Mouse (Mus musculus): Measurements from ENCODE around the gene Phlda2.

The Phlda2 gene

DNA sequence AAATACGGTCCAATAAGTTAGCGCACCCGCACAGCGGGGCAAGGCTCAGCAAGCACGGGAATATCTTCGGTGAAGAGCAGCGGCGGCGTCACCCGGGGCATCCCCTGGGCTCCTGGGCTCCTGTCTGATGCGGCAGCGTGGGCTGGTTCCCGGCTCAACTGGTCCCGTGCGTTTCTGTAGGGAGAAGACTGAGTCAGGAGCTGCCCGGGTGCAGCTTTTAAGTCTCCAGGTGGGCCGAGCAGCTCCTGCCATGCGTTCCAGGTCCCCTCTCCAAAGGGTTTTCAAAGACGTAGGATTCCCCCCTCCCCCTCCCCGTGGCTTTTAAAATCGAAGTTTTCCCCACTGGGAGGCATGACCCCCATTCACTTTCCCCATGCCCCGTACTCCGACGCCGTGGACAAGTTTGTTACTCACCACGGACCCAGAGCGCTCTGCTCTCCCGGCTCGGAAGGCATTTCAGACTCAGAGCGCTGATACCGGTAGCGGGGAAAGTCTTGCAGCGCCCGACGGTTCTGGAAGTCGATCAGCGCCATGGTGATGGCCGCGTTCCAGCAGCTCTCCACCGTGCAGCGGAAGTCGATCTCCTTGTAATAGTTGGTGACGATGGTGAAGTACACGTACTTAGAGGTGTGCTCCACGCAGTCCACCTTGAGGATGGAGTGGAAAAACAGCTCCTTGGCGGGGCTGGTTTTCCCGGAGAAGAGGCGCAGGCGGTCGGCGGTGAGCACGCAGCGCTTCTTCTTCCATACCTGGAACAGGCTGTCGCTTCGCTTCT lies 1.1 kb downstream of the Phlda2 start:
- DNase-seq (ENCODE audit: low spot score), result peak; percentile 49

- no peak for DNase-seq (ENCODE audit: low spot score)
Measured at GRCm38 (mm10) chr7:143500912-143501311, 2.0 kb downstream of the Phlda2 start.

DNA sequence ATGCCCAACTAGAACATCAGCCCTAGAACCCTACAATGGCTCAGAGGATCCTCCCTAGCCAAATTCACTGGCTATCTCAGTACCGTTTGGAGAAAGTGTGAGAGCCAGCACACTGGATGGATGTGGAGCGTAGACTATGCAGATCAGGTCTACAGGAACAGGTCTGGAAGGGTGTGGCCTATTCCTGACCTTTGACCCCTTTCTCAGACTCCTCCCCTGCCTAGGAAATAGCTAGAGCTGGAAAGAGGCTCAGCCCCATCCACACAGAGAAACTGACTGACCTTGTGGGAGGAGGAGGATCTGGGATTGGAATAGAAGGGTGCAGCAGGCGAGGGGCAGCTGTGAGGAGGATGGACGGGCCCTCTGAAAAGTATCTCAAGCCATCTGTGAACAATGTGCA lies 4.4 kb downstream of the Phlda2 start:
- DNase-seq (ENCODE audit: low spot score), result no peak

DNA sequence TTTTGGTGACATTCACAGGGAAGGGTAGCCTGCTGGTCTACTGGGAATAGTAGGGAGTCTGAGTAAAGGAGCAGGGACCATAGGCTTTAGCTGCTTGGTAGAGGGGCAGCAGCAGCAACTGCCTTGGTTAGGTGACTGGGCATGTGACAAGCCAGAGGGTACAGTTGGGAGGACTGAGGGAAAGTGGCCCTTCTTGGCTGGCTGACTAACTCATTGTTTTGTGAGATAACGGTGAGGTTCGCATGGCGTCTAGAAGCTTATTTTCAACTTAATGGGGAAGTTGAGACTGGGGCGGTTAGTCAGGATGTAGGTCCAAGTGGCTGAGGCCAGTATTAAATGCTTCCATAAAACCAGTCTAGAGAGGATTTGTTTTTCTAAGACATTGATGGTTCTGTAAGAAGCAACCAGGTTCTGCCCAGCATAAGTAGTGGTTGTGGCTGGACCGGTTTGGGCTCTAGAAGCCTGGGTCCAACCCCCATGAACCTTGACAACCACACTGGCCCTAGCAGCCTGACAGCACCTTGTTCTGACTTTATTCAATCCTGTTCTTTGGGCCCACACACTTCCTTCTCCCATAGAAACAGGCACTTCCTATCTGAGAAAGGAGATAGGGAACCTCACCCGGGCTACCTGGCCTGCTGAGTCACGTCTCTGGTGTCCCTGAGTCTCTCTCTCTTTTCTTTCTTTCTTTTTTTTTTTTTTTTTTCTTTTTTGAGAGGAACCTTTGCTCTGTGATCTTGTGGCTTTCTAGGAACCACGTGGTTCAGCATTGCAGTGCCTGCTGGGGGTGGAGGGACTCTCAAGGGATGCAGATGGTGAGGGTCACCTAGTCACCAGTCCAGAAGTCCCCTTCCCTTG lies 7.6 kb downstream of the Phlda2 start:
- no peak for DNase-seq (ENCODE audit: low spot score)

GRCm38 (mm10) chr7:143493616-143494126 lies 9.3 kb downstream of the Phlda2 start:
- no peak for DNase-seq (ENCODE audit: low spot score)

- no peak for DNase-seq (ENCODE audit: low spot score)
Measured at GRCm38 (mm10) chr7:143489735-143490134, 13.2 kb downstream of the Phlda2 start.

GRCm38 (mm10) chr7:143482541-143482940 lies 20.4 kb downstream of the Phlda2 start:
- DNase-seq (ENCODE audit: low spot score), result no peak

- DNase-seq (ENCODE audit: low spot score), result no peak
Measured at GRCm38 (mm10) chr7:143481806-143482387, 21.1 kb downstream of the Phlda2 start.

GRCm38 (mm10) chr7:143480498-143480897 lies 22.5 kb downstream of the Phlda2 start:
- peak; percentile 47 for DNase-seq (ENCODE audit: low spot score)

- DNase-seq (ENCODE audit: low spot score), result no peak
Measured at GRCm38 (mm10) chr7:143477800-143478199, 25.1 kb downstream of the Phlda2 start.

DNA sequence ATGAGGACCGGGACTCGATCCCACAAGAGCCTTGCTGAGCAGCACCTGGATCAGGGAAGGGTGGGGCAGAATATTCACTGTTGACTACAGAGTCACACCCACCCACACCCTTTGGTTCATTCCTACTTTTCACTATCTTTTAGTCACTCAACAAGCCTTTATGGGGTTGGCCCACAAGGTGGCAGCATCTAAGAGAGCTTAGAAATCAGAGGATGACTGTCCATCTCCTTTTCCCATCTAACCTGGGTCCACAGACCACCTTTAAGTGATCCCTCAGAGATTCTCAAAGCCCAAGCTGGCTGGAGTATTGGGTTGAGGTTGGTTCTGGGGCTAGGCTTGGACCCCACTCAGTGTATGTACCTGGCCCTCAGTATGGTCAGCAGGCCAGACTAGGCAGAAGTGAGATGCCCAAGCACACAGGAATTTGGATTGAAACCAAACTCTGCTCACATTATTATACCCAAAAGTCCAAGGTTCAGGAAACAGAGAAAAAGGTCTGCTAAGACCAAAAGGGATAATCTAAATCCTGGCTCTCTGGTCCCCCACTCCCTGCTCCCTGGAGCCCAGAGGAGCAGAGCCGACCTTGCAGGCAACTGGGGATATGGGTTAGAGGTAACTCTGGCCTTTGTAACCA lies 26.1 kb downstream of the Phlda2 start:
- no peak for DNase-seq (ENCODE audit: low spot score)

- DNase-seq (ENCODE audit: low spot score), result no peak
Measured at GRCm38 (mm10) chr7:143475876-143476275, 27.1 kb downstream of the Phlda2 start.

DNA sequence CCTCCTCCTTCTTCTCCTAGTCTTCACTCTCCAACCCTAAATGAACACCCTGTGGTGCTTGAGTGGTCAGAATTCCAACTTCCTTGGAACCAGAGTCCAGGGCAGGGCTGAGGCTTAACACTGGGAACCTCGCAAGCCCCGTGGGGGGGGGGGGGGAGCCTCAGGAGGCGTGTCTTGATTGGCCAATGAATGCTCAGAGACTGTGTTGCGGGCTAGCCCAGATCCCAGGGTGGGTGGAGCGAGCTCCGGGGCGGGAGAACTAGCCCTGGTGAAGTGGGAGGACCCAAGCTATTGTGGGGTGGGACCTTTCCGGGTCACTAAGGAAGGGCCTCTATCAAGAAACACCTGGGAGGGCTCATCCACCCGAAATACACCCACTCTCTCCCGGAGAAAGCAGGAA lies 28.1 kb downstream of the Phlda2 start:
- DNase-seq (ENCODE audit: low spot score), result no peak

- DNase-seq (ENCODE audit: low spot score), result no peak
Measured at GRCm38 (mm10) chr7:143473347-143474101, 29.4 kb downstream of the Phlda2 start, which contains the start of gene Slc22a18. Gene Slc22a18, plus strand, starts transcription at chr7:143473736.

- DNase-seq (ENCODE audit: low spot score), result peak; percentile 36
Measured at GRCm38 (mm10) chr7:143469946-143470345, 33.0 kb downstream of the Phlda2 start.

DNA sequence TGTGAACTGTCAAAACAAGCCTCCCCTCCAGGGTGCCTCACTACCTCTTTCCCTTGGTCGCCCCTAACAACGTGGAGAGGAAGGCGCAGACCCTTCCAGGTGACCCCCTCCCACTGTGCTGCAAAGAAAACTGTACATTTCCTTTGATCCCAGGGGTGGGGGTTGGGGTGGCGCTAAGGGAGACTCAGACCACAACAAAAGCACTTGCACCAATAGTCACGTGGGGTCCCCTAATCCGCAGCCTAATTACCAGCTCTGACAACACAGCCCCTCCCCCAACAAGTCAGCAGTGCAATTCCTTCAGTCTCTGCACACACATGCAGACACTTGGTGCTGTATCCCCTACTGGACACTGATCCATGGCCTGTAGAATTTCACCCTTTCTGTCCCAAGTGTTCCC lies 35.2 kb downstream of the Phlda2 start:
- no peak for DNase-seq (ENCODE audit: low spot score)

DNA sequence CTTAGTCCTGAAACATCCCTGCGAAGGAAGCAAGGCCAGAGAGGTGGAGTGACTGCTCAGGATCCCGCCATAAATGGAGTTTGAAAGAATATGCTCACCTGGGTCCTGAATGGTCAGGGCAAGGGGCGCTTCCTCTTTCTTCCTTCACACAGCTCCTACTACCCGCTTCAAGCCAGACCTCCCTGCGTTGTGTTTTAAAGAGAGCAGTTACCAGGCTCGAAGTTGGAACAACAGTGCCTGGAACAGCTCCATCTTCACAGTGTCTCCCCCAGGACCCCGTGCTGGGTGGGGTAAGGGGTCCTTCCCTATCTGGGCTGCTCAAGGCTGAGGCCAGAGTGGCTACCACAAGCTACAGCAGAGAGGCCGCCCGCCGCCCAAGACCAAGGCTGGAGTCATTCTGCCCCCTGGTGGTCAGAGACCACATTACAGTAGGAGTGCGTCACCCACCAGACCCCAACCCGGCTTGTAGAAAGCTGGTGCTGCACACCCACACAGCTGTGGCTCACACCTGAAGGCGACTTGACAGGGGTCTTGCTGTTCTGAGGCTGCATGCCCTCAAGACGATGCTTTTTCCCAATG lies 36.8 kb downstream of the Phlda2 start:
- peak; percentile 64 for DNase-seq (ENCODE audit: low spot score)

GRCm38 (mm10) chr7:143464811-143465560 lies 38.0 kb downstream of the Phlda2 start:
- DNase-seq (ENCODE audit: low spot score), result peak; percentile 31

DNA sequence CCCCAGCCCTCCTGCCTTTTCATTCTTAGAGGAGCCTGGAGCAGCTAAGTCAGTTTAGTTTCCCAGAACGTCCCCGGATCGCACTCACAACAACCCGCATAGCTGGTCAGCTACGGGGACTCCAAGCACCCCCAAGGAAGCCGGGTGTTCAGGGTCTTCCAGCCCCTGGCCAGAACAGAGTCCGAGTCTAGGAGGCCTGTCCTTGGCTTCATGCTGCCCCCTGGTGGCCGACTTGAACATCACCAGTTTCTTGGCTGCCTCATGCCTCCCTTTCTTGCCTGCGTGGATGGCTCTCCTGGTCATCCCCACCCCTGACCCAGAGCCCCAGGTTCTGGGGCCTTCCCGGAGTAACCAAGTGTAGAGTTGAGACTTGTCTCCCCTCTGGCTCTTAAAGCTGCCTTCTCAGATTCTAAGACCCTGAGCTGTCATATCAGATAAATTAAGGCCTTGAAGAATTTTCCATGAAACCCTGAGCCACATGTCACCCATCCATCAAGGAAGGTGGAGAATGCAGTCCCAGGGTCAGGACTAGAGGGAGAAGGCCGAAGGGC lies 39.0 kb downstream of the Phlda2 start:
- peak; percentile 52 for DNase-seq (ENCODE audit: low spot score)

DNA sequence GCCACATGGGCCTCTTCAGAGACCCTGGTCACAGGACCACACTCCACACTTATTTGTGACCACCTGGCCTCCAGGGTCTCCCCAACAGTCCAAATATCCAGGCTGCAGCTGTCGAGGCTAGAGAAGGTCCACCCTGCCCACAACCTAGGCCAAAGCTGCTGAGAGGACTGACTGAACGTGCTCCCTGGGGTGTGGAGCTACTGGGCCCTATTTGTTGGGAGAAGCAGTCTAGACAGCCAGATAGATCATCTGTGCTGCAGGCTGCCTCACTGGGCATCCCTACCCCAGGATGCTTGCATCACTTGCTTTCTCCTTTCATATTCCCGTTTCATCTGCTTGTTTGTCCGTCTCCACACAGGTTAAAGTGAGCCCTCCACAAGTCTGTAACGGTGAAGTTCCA lies 40.4 kb downstream of the Phlda2 start:
- no peak for DNase-seq (ENCODE audit: low spot score)

Measured in T-cell, adult 2 months (primary cell).